Mouse (Mus musculus) lung, postnatal 25 days (tissue): ENCODE data around the gene Suds3.

ENCODE experiments used
- DNase-seq: peaks from one replicate; pipeline ENCODE4 v3.0.0; 2022; ENCODE audit warnings: low spot score

The Suds3 gene

DNA sequence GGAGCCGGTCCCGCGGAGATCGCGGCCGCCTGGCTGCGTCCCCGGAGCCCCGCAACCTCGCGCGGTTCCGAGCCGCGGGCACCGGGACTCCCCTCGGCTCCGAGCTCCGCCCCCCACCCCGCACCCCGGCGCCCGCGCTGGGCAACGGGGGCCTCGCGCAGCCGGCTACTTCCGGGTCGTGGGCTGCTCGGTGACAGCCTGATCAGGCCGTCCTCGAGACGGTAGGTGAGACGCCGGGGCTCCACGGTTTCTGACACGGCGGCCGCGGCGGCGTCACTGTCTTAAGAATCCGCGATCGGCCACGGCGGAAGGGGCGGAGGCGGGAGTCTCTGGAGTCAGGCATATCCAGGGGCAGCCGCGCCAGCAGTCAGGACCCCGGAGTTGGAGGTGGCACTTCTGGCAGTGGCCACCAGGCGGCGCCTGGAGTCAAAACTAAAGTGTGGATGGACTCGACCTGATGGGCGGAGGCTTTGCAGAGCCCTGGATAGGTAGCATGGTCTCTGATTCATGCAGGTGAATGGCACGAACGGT lies at the start of gene Suds3:
Gene Suds3, minus strand, starts transcription at position 278 of the 531 bp plus-strand sequence.
- DNase-seq: peak; percentile 96

DNA sequence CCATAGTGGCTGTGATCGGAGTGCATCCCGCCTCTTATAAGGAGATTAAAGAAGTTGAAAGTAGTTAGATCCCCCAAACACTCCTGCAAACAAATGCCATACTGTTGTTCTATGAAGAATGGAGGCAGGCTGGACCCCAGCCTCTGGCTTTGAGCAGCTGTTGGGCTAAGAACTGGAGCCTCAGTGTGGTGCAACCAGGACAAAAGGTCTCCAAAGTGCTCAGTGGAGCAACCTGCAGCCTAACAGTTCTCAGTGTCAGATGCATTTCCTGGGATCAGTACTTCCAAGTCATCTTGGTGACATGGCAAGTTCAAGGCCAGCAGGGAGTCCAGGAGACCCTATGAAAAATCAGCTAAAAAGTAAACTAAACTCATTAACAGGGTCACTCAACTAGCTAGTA lies 49.0 kb upstream of the Suds3 start:
- DNase-seq: no peak

DNA sequence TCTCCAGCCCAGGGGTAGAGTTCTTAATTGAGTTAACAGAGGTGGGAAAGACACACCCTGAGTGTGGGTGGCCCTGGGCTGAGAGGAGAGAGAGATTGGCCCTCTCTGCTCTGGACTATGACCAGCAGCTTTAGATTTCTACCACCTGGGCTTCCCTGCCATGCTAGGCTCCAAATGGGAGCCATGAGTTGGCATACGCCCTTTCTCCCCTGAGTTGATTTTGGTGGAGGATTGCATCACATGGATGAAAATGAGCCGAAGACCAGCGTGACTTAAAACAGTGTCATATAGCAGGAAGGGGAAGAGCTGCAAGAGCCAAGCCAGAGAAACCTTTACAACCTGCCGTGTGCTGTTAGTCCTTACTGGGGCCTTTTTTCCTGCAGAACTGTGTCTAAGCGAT lies 48.6 kb upstream of the Suds3 start:
- no peak for DNase-seq

GRCm38 (mm10) chr5:117163790-117164189 lies 47.9 kb upstream of the Suds3 start:
- no peak for DNase-seq

- DNase-seq: no peak
Measured at GRCm38 (mm10) chr5:117160499-117160898, 44.6 kb upstream of the Suds3 start.

DNA sequence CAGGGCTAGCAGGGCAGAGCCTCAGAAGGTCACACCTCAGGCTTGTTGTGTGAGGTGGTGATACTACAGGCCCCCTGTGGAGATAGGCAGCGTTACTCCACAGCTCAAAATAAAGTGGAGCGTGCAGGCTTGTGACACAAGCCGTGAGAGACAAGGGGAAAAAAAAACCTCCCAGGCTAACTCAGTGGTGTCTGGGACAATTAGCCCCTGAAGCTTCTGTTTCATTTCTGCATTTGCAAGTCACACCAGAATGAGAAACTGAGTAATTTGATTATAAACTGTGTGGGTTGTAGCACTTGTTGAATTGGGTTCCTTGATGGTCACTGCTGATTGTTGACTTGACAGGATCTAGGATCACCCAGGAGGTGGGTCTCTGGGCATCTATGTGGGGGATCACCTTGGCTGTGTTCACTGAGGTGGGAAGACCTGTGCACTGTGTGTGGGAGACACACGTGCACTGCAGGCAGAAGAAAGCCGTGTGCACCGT lies 43.9 kb upstream of the Suds3 start:
- DNase-seq: no peak

DNA sequence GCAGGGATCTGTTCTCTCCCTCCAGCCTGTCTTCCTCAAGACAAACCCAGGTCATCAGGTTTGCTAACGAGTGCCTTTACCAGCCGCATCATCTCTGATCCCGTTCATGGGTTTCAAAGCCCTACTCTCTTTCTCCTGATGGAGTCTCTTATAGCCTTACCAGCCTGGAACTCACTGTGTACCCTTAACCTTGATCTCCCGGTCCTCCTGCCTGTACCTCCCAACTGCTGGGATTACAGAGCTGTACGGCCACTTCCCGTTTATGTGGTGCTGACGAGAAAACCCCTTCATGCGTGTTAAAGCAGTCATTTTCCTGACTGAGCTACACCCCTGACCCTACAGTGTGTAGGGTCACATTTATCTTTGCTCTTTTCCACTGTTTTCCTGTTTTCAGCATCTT lies 43.4 kb upstream of the Suds3 start:
- DNase-seq: no peak

- DNase-seq: peak; percentile 60
Measured at GRCm38 (mm10) chr5:117158335-117159018, 42.6 kb upstream of the Suds3 start.

DNA sequence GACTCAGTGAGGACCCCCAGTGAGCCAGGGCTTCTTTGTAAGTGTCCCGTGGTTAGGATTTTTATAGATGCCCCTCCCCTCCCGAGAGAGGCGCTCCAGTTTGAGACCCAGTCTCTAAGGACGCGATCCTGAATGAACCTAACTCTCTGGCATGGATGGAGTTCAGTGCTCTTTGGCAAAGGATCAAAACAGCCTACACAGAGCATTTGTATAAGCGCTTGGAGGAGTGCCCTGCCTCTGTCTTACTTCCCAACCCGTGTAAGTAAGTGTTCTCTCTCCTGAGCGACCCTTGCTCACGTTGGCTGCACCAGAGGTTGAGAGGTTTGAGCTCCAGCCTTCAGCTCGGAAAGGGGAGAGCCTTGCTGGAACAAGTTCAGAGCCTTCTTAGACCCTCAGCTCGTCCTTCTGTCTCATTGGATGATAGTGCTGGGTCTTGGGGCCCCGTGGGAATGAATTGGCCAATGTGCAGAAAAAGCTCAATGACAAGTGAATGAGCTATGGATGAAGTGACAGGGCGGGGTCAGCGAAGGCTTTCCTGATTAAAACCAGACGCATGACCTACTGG lies 37.7 kb upstream of the Suds3 start:
- DNase-seq: peak; percentile 30

GRCm38 (mm10) chr5:117152944-117153343 lies 37.0 kb upstream of the Suds3 start:
- no peak for DNase-seq

GRCm38 (mm10) chr5:117150068-117150467 lies 34.2 kb upstream of the Suds3 start:
- DNase-seq: no peak

DNA sequence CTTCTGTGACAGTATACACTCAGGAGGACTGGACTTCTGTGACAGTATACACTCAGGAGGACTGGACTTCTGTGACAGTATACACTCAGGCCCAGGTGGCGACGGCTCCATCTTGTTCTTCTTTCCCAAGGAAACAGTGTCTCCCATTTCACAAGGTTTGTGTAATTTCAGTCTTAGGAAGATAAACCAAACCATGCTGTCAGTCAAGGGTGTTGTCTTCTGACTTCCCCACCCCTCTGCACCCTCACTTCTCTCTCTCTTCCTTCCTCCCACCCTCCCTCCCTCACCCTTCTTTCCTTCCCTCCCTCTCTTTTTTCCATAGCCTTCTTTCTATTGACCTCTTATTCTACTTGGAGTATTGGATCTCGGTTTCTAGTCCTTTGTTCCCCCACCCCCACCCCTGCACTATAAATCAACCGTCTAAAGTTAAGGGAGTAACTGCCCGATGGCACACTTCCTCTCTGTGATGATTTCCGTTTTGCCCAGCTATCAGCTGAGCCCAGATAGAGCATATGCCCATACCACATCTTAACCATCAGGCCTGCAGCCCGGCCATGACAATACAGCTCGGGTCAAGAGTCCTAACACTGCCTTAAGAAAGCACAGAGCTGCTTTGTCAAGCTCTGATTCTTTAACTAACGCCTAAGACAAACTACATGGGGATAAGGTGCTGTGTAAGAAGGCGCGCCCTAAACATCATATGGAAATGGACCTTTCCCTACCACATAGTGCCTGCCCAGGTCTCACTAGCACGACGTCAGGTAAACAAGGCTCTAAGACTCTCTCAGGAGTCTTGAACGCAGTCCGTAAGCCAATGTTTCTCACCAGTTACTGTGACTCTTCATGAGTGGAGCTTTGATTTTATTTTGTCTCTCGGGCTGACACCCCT lies 33.4 kb upstream of the Suds3 start:
- DNase-seq: no peak

GRCm38 (mm10) chr5:117147187-117148095 lies 31.5 kb upstream of the Suds3 start:
- DNase-seq: no peak

DNA sequence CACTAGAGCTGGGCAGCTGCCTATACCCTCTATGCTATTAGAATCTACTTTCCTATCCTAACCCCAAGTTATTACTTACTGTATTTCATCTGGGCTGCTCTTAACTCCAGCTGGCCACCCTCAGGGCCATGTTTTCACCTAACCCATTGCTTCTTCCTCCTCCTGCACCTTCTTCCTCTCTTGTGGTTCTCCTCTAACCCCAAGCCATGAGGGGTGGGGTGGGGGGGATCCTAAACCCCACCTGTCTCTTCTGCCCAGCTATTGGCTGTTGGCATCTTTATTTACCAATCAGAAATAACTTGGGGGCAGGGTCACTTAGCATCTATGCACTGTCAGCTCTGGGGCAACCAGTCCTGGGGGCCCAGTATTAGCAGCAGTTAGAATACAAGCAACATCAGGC lies 30.3 kb upstream of the Suds3 start:
- no peak for DNase-seq

- peak; percentile 54 for DNase-seq
Measured at GRCm38 (mm10) chr5:117143721-117144135, 27.8 kb upstream of the Suds3 start.

DNA sequence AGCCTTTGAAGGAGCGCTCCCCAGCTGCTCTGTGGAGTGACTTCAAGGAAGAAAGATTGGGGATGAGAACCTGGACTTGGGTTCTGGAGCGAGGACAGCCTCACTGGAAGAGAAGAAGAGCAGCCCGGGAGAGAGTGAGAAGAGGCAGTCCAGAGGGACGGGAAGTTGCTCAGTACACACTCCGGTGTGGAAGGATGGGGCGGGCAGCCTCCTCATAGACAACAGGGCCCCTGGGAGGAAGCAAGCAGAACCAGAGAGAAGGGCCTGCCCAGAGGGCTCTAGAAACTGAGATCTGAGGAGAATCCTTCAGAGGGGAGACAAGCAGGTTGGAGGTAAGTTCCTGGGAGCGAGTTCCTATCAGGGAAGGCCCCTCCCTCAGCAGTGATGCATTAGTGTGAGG lies 24.5 kb upstream of the Suds3 start:
- no peak for DNase-seq

DNA sequence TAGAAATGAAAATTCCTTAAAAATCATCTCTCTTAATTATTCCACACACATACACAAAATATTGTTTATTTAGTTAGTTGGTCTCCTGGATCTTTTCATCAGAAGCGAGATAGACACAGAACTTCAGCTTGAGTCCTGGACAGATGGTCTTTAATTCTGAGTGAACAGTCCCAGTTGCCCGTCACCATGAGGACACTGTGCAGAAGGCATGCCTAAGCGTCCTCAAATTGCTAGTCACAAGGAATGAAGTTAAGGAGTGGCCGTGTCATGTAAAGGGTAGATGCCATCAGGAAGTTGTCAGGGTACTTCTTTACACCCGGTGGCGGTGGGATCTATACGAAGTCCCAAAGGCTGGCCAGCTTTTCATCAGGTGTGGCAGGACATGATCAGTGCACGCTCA lies 23.9 kb upstream of the Suds3 start:
- DNase-seq: no peak

DNA sequence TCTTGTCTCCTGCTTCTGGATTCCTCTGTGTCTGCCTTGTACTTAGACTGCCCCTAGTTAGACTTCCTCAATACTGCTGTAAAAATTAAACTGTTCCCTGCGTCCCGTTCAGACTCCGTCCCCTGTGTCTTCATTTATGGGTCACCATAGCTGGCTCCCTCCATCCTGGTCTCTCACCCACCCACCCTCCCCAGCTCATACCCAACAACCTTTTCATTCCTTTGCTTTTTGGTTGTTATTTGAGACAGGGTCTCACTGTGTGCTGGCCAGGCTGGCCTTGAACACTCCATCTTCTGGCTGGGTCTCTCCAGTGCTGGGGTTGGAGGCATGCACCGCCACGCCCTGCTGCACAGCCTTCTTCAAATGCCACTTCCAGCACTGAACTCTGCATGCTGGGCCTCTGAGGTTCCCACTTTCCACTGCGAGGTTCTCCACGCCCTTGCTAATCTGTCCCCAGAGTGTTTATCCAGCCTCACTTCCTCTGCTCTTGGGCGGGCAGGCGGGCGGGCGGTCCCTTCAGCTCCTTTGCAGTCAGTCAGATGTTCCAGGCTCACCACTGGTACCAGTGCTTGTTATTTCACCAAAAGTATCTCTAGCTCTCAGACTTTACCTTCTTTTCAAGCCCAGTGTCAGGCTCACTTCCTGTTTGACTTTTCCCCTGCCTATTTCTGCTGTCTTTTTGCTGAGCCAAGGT lies 22.5 kb upstream of the Suds3 start:
- peak; percentile 88 for DNase-seq

- DNase-seq: no peak
Measured at GRCm38 (mm10) chr5:117137594-117137993, 21.7 kb upstream of the Suds3 start.

DNA sequence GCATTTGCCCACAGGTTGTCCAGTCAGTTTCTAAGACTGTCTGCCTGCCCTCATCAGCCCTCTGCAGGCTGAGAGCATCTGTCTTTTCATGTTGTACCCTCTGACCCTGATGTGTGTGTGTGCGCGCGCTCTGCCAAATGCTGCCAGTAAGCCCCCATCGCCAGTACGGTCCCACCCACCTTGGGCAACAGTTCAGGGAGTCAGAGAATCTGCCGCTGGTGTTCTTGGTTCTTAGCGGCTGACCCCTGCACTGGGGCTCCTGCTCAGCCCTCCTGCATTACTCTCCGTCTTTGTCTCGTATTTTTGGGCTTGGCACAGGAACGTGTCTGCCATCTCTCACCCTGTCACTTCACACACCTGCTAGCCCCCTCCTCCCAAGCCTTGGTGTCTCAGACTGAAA lies 21.1 kb upstream of the Suds3 start:
- DNase-seq: no peak

GRCm38 (mm10) chr5:117136570-117136969 lies 20.7 kb upstream of the Suds3 start:
- no peak for DNase-seq
